Mouse (Mus musculus) adrenal gland, adult 18-20 months (tissue): Measurements from ENCODE around the gene Ackr4. TPM values are rescaled to one million over a fixed set of nuclear protein-coding genes. Genes with fewer than 3 reads are reported as not detected.

Experiments used
- DNase-seq, 2 experiments: peaks; one replicate each; pipeline ENCODE4 v3.0.0; 2021 to 2022; ENCODE audit warnings: low spot score in 2 of 2
- total RNA-seq, 2 experiments: library from RNA; stranded (reverse); gene quantifications; 1 replicate in 1 of 2; 2 replicates in 1 of 2; pipeline ENCODE4 v1.2.3; 2021

The Ackr4 gene
- total RNA-seq, 2 experiments from 2014 or later: not detected

GRCm38 (mm10) chr9:104051028-104051427, 75.7 kb downstream of the Ackr4 start:
- DNase-seq: no peak

- DNase-seq: no peak
These were observed 83.1 kb downstream of the Ackr4 start for GRCm38 (mm10) chr9:104043676-104044075.

GRCm38 (mm10) chr9:104040362-104040761, 86.4 kb downstream of the Ackr4 start, which contains the start of gene Gm28305:
Gm28305 (plus strand) TSS chr9:104040662.
- DNase-seq: no peak

GRCm38 (mm10) chr9:104039742-104040141, 87.0 kb downstream of the Ackr4 start:
- DNase-seq: no peak

GRCm38 (mm10) chr9:104039031-104039695, 87.6 kb downstream of the Ackr4 start:
- no peak for DNase-seq

GRCm38 (mm10) chr9:104038266-104038665, 88.5 kb downstream of the Ackr4 start:
- DNase-seq: no peak

- peak; percentile 73 to 77 for DNase-seq
These were observed 91.3 kb downstream of the Ackr4 start for GRCm38 (mm10) chr9:104035261-104036015.

- DNase-seq: no peak
These were observed 92.0 kb downstream of the Ackr4 start for GRCm38 (mm10) chr9:104034718-104035117.

GRCm38 (mm10) chr9:104034231-104034630, 92.5 kb downstream of the Ackr4 start:
- no peak for DNase-seq

Other genes starting within 250 kb of the Ackr4 start
- gene Nphp3, start 124.4 kb downstream of the Ackr4 start, total RNA-seq: 1 to 10 TPM; 2.2 to 2.6 TPM
- not detected for gene Gm28305, start 86.3 kb downstream of the Ackr4 start, total RNA-seq
- 10 to 100 TPM; 37.3 to 47.4 TPM for gene Uba5, start 63.8 kb downstream of the Ackr4 start, total RNA-seq
- gene Acad11, start 63.6 kb downstream of the Ackr4 start, total RNA-seq: 10 to 100 TPM; 66.7 to 84.1 TPM
- 10 to 100 TPM; 38.3 to 43.2 TPM for gene Dnajc13, start 136.0 kb upstream of the Ackr4 start, total RNA-seq
- 1 to 10 TPM in 1 of 2 experiments, under 1 TPM in 1; 0.58 to 9.6 TPM for gene Acpp, start 210.8 kb upstream of the Ackr4 start, total RNA-seq